Mouse (Mus musculus) stomach, adult 2 months (tissue): ENCODE results near the gene Htatip2. TPM values are rescaled to one million over a fixed set of nuclear protein-coding genes. Genes with fewer than 3 reads are reported as not detected.

Source experiments
- polyA plus RNA-seq: library from polyadenylated mRNA; depleted of rRNA; stranded (reverse); fragments of >200 nt; gene quantifications from 2 replicates; pipeline ENCODE4 v1.2.3, GENCODE M21; 2012; rRNA removed

Htatip2 gene
- polyA plus RNA-seq, result 9.0 and 12.9 TPM in 2 replicates

GRCm38 (mm10) chr7:49758934-49759571, at the start of gene Htatip2:
Gene Htatip2 (plus strand): TSS chr7:49759115.

GRCm38 (mm10) chr7:49778114-49778901, 19.4 kb downstream of the Htatip2 start, which contains the start of gene Prmt3:
Gene Prmt3 (plus strand): TSS chr7:49778346.

Other genes with a start within 250 kb of the Htatip2 start
- gene Dbx1, start 122.3 kb upstream of the Htatip2 start, polyA plus RNA-seq, result not detected in 2 replicates
- 7.2 and 23.9 TPM in 2 replicates for gene Prmt3, start 19.2 kb downstream of the Htatip2 start, polyA plus RNA-seq
- not detected in 2 replicates for gene Slc6a5, start 151.0 kb downstream of the Htatip2 start, polyA plus RNA-seq
- gene Nell1, start 215.7 kb downstream of the Htatip2 start, polyA plus RNA-seq, result 0.15 and 0.17 TPM in 2 replicates